Mouse (Mus musculus) MEL (cell line): ENCODE measurements at regions not wholly inside any gene's neighbourhood (a gene's known extent, or its start where the extent isn't known, plus 50 kb on each side); places are given as distances from the start of the nearest gene placed in this dataset.

ENCODE experiments used
- DNase-seq: peaks from one replicate; pipeline ENCODE4 v3.0.0; 2011; ENCODE audit warnings: low read depth, low spot score
- H3K27ac ChIP-seq: 2 replicates; pipeline ENCODE4 v1.5.1; 2012; ENCODE audit warnings: low read depth, mild to moderate bottlenecking, control low read depth, low read length, moderate library complexity; ENCODE audit not compliant: control insufficient read depth
- H3K27me3 ChIP-seq, 2 experiments: fragments of 150-350 bp in 1 of 2; sonication (generic) in 1 of 2; 2 replicates each; pipeline ENCODE4 v1.6.1; 2012; ENCODE audit warnings: low read length in 2 of 2, mild to moderate bottlenecking in 2 of 2, improper control_type of control experiment in 1 of 2, moderate library complexity in 1 of 2; ENCODE audit not compliant: insufficient read depth in 2 of 2, control insufficient read depth in 1 of 2
- H3K36me3 ChIP-seq, 2 experiments: 2 replicates each; pipeline ENCODE4 v1.6.1; 2012 to 2014; ENCODE audit warnings: low read length in 2 of 2, improper control_type of control experiment in 1 of 2, inconsistent platforms in 1 of 2, mild to moderate bottlenecking in 1 of 2; ENCODE audit not compliant: insufficient read depth in 2 of 2, control insufficient read depth in 1 of 2
- H3K4me1 ChIP-seq, 2 experiments: fragments of 150-350 bp in 1 of 2; sonication (generic) in 1 of 2; 2 replicates each; pipeline ENCODE4 v1.6.1; 2012; ENCODE audit warnings: low read length in 2 of 2, improper control_type of control experiment in 1 of 2, mild to moderate bottlenecking in 1 of 2; ENCODE audit not compliant: insufficient read depth in 2 of 2, control insufficient read depth in 1 of 2
- H3K4me3 ChIP-seq, 2 experiments: fragments of 150-350 bp in 1 of 2; sonication (generic) in 1 of 2; 2 replicates each; pipeline ENCODE4 v1.5.1; 2012; ENCODE audit warnings: low read depth in 2 of 2, low read length in 2 of 2, mild to moderate bottlenecking in 2 of 2, moderate library complexity in 2 of 2, control low read depth in 1 of 2, improper control_type of control experiment in 1 of 2; ENCODE audit not compliant: control insufficient read depth in 1 of 2, insufficient read depth in 1 of 2
- H3K79me2 ChIP-seq: 2 replicates; pipeline ENCODE4 v1.6.1; 2012; ENCODE audit warnings: mild to moderate bottlenecking, low read length, moderate library complexity; ENCODE audit not compliant: control insufficient read depth, poor library complexity, insufficient read depth
- H3K9ac ChIP-seq: 2 replicates; pipeline ENCODE4 v1.6.1; 2012; ENCODE audit warnings: low read depth, mild to moderate bottlenecking, control low read depth, low read length, moderate library complexity; ENCODE audit not compliant: control insufficient read depth, poor library complexity, severe bottlenecking
- H3K9me3 ChIP-seq: fragments of 150-350 bp; sonication (generic); replicated peaks from 2 replicates; pipeline ENCODE4 v1.6.1; 2012; ENCODE audit warnings: mild to moderate bottlenecking, low read length, improper control_type of control experiment, moderate library complexity; ENCODE audit not compliant: insufficient read depth
- BHLHE40 ChIP-seq: IDR thresholded peaks from 2 replicates; pipeline ENCODE4 v1.6.1; 2012; ENCODE audit warnings: low read depth, mild to moderate bottlenecking, inconsistent platforms, low read length, improper control_type of control experiment, borderline replicate concordance
- CHD2 ChIP-seq: IDR thresholded peaks from 2 replicates; pipeline ENCODE4 v1.6.1; 2011; ENCODE audit warnings: low read length, improper control_type of control experiment
- E2F4 ChIP-seq: IDR thresholded peaks from 2 replicates; pipeline ENCODE4 v1.6.1; 2011; ENCODE audit warnings: low read depth, low read length, improper control_type of control experiment, borderline replicate concordance
- EP300 ChIP-seq, 2 experiments: IDR thresholded peaks; 2 replicates each; pipeline ENCODE4 v1.6.1; 2011; ENCODE audit warnings: improper control_type of control experiment in 2 of 2, low read length in 2 of 2, low read depth in 1 of 2, mild to moderate bottlenecking in 1 of 2
- KAT2A ChIP-seq: conservative IDR thresholded peaks from 2 replicates; pipeline ENCODE4 v1.6.1; 2012; ENCODE audit warnings: low read depth, low read length, improper control_type of control experiment, inconsistent platforms
- MAX ChIP-seq: IDR thresholded peaks from 2 replicates; pipeline ENCODE4 v1.6.1; 2011; ENCODE audit warnings: low read length, improper control_type of control experiment
- MEF2A ChIP-seq: IDR thresholded peaks from 2 replicates; pipeline ENCODE4 v1.6.1; 2014; ENCODE audit warnings: low read depth, mild to moderate bottlenecking, inconsistent platforms, low read length, improper control_type of control experiment; ENCODE audit not compliant: poor library complexity, insufficient replicate concordance, severe bottlenecking; ENCODE audit errors: extremely low read depth
- MXI1 ChIP-seq: IDR thresholded peaks from 2 replicates; pipeline ENCODE4 v1.6.1; 2011; ENCODE audit warnings: mild to moderate bottlenecking, low read depth, low read length, improper control_type of control experiment
- MYB ChIP-seq: IDR thresholded peaks from 2 replicates; pipeline ENCODE4 v1.6.1; 2011; ENCODE audit warnings: mild to moderate bottlenecking, low read depth, low read length, improper control_type of control experiment
- MYC ChIP-seq: IDR thresholded peaks from 2 replicates; pipeline ENCODE4 v1.6.1; 2011; ENCODE audit warnings: low read depth, mild to moderate bottlenecking, low read length, improper control_type of control experiment, moderate library complexity
- NELFE ChIP-seq: IDR thresholded peaks from 2 replicates; pipeline ENCODE4 v1.6.1; 2011; ENCODE audit warnings: low read depth, low read length, improper control_type of control experiment
- NRF1 ChIP-seq: IDR thresholded peaks from 2 replicates; pipeline ENCODE4 v1.6.1; 2014; ENCODE audit warnings: low read depth, mild to moderate bottlenecking, inconsistent platforms, low read length, improper control_type of control experiment, moderate library complexity; ENCODE audit not compliant: poor library complexity, insufficient read depth, severe bottlenecking
- POLR2AphosphoS2 ChIP-seq: IDR thresholded peaks from 2 replicates; pipeline ENCODE4 v1.6.1; 2011; ENCODE audit warnings: low read length, improper control_type of control experiment
- RCOR1 ChIP-seq: IDR thresholded peaks from 2 replicates; pipeline ENCODE4 v1.6.1; 2012; ENCODE audit warnings: low read depth, mild to moderate bottlenecking, inconsistent platforms, low read length, improper control_type of control experiment
- SIN3A ChIP-seq: IDR thresholded peaks from 2 replicates; pipeline ENCODE4 v1.6.1; 2012; ENCODE audit warnings: low read length, improper control_type of control experiment, inconsistent platforms
- SMC3 ChIP-seq: IDR thresholded peaks from 2 replicates; pipeline ENCODE4 v1.6.1; 2011; ENCODE audit warnings: low read depth, low read length, improper control_type of control experiment
- TAL1 ChIP-seq: IDR thresholded peaks from 2 replicates; pipeline ENCODE4 v1.6.1; 2012; ENCODE audit warnings: mild to moderate bottlenecking, inconsistent platforms, low read length, moderate library complexity, mixed read lengths
- TCF12 ChIP-seq: IDR thresholded peaks from 2 replicates; pipeline ENCODE4 v1.6.1; 2014; ENCODE audit warnings: low read depth, mild to moderate bottlenecking, inconsistent platforms, low read length, improper control_type of control experiment, moderate library complexity
- UBTF ChIP-seq: IDR thresholded peaks from 2 replicates; pipeline ENCODE4 v1.6.1; 2012; ENCODE audit warnings: low read depth, mild to moderate bottlenecking, inconsistent platforms, low read length, improper control_type of control experiment, moderate library complexity, borderline replicate concordance; ENCODE audit not compliant: insufficient read depth
- USF2 ChIP-seq, 2 experiments: IDR thresholded peaks; 2 replicates each; pipeline ENCODE4 v1.6.1; 2011 to 2012; ENCODE audit warnings: improper control_type of control experiment in 2 of 2, low read length in 2 of 2, borderline replicate concordance in 1 of 2, inconsistent platforms in 1 of 2, low read depth in 1 of 2, mild to moderate bottlenecking in 1 of 2; ENCODE audit not compliant: insufficient read depth in 1 of 2
- ZC3H11A ChIP-seq: IDR thresholded peaks from 2 replicates; pipeline ENCODE4 v1.6.1; 2012; ENCODE audit warnings: low read depth, mild to moderate bottlenecking, inconsistent platforms, low read length, improper control_type of control experiment
- ZKSCAN1 ChIP-seq: IDR thresholded peaks from 2 replicates; pipeline ENCODE4 v1.6.1; 2012; ENCODE audit warnings: low read depth, mild to moderate bottlenecking, inconsistent platforms, low read length, improper control_type of control experiment, moderate library complexity
- ZMIZ1 ChIP-seq: IDR thresholded peaks from 2 replicates; pipeline ENCODE4 v1.6.1; 2012; ENCODE audit warnings: low read depth, mild to moderate bottlenecking, inconsistent platforms, low read length, improper control_type of control experiment, moderate library complexity
- ZNF384 ChIP-seq: IDR thresholded peaks from 2 replicates; pipeline ENCODE4 v1.6.1; 2012; ENCODE audit warnings: low read depth, mild to moderate bottlenecking, inconsistent platforms, low read length, improper control_type of control experiment

- TF ChIP-seq BHLHE40 (0 out of 2 replicates have a peak, but pooled peaks have one; percentile 5), TCF12 (no peak), RCOR1 (no peak), EP300 (IDR thresholded peaks at IDR 0.05; ENCODE audit: low read depth in 1 of 2, low read length in 2 of 2) (0 out of 4 replicates have a peak, but pooled peaks of 1 of the 2 experiments have one; percentile 11)
- TF ChIP-seq, all 39 proteins: peak for 2
- Histone ChIP-seq H3K4me1 (peaks cover 0 to 5% of the 10 kb centered on the region in 2 experiments; a peak in 2 of 4 replicates), H3K36me3 (no peaks in the 10 kb centered on the region), H3K27ac (no peak overlapping the region), H3K4me3 (no peak overlapping the region), H3K9ac (no peak overlapping the region), H3K79me2 (no peaks in the 10 kb centered on the region), H3K9me3 (no peaks in the 10 kb centered on the region), H3K27me3 (no peaks in the 10 kb centered on the region)
- DNase-seq: peak; percentile 23
Measured at GRCm38 (mm10) chr15:41920270-41920669, 1786.1 kb downstream of the 9330182O14Rik start.

- DNase-seq: no peak
- H3K27ac ChIP-seq: no peak overlapping the region
- no peaks in the 10 kb centered on the region; the same call in 1 of the 2 replicates for H3K9me3 ChIP-seq
- TF ChIP-seq POLR2AphosphoS2 (no peak), SIN3A (no peak), TAL1 (no peak), NELFE (no peak), SMC3 (no peak)
- H3K36me3 ChIP-seq: no peaks in the 10 kb centered on the region
- H3K4me3 ChIP-seq: no peak overlapping the region
- no peaks in the 10 kb centered on the region for H3K27me3 ChIP-seq
- no peaks in the 10 kb centered on the region for H3K79me2 ChIP-seq
- H3K4me1 ChIP-seq: no peaks in the 10 kb centered on the region
- no peak overlapping the region for H3K9ac ChIP-seq
Measured at GRCm38 (mm10) chr15:41936697-41937096, 1802.5 kb downstream of the 9330182O14Rik start.

- Histone ChIP-seq H3K36me3 (no peaks in the 10 kb centered on the region), H3K9ac (no peak overlapping the region), H3K4me1 (peaks cover 0 to 5% of the 10 kb centered on the region in 2 experiments; a peak in 2 of 4 replicates), H3K9me3 (no peaks in the 10 kb centered on the region), H3K4me3 (no peak overlapping the region), H3K79me2 (no peaks in the 10 kb centered on the region), H3K27ac (no peak overlapping the region), H3K27me3 (no peaks in the 10 kb centered on the region)
- DNase-seq: no peak
- TF ChIP-seq USF2 (IDR thresholded peaks at IDR 0.05; ENCODE audit: borderline replicate concordance in 1 of 2, insufficient read depth in 1 of 2, low read depth in 1 of 2, low read length in 2 of 2) (no peak), MEF2A (no peak), MXI1 (no peak), NELFE (no peak), MAX (no peak), ZMIZ1 (no peak), ZKSCAN1 (no peak), BHLHE40 (no peak), KAT2A (no peak), UBTF (no peak), NRF1 (no peak), ZNF384 (no peak), SMC3 (no peak), MYC (no peak), E2F4 (no peak), ZC3H11A (no peak), TAL1 (no peak), MYB (no peak), CHD2 (no peak)
Measured at GRCm38 (mm10) chr15:41945226-41945625, 1811.1 kb downstream of the 9330182O14Rik start.
